Mouse (Mus musculus): ENCODE measurements at regions not wholly inside any gene's neighbourhood (a gene's known extent, or its start where the extent isn't known, plus 50 kb on each side); places are given as distances from the start of the nearest gene placed in this dataset.

GRCm38 (mm10) chr13:59909400-59909799 lies 86.5 kb upstream of the Tut7 start:
- no peak for TF ChIP-seq CTCF (IDR thresholded peaks at IDR 0.05; ENCODE audit: low read depth)
- TF ChIP-seq EP300 (IDR thresholded peaks at IDR 0.05; ENCODE audit: low read depth) = no peak
